In the genomic region with DNA sequence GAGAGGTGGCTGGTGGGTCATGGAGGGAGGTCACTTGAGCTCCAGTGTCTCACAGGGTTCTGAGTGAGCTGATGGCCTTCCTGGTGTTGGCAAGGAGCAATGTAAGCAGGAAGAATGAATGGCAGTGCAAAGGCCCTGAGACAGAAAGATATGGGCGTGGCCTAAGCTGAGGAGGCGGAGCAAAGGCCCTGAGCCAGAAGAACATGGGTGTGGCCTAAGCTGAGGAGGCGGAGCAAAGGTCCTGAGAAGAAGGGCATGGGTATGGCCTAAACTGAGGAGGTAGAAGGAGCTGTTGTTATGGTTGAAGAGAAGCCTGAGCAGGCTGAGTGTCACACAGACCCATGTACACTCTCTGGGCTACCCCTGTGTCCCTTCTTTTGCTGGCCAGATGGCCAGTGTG, we compare ENCODE assay signal across 9 mouse cellular contexts. TPM values are rescaled to one million over a fixed set of nuclear protein-coding genes. Genes with fewer than 3 reads are reported as not detected.
DNase-seq lines count a peak whose midpoint lies in the region; ATAC-seq and TF ChIP-seq lines count a peak whose summit lies in the region.
"Had no signal": no experiment of that assay in that cellular context is flagged by ENCODE, and none has a peak within 500 bp of the region (broad histone marks: within the 10 kb centered on the region; RNA-seq: fewer than 3 reads in every experiment).

No protein-coding gene starts in this region.

- no peak overlapping the region for H3K4me3 ChIP-seq in left cerebral cortex, adult 2 months
- no peak overlapping the region for H3K4me3 ChIP-seq in embryonic facial prominence, embryonic 13.5 days
- no peak overlapping the region for H3K4me3 ChIP-seq in intestine, embryonic 15.5 days (replicated peaks)
- no peak overlapping the region for H3K4me3 ChIP-seq in midbrain, embryonic 13.5 days (replicated peaks)

- WGBS in embryonic facial prominence, embryonic 13.5 days: 92% methylated on average over 3 of the region's 3 CpGs
- 92% methylated on average over 3 of the region's 3 CpGs for WGBS in intestine, embryonic 15.5 days
- 94% methylated on average over 3 of the region's 3 CpGs for WGBS in midbrain, embryonic 13.5 days

- H3K27me3 ChIP-seq in embryonic facial prominence, embryonic 13.5 days: 0 out of 2 replicates have a peak, but pooled peaks cover 2% of the 10 kb centered on the region
- no peaks in the 10 kb centered on the region for H3K27me3 ChIP-seq in intestine, embryonic 15.5 days (replicated peaks)
- no peaks in the 10 kb centered on the region for H3K27me3 ChIP-seq in midbrain, embryonic 13.5 days

- no peak for ATAC-seq in embryonic facial prominence, embryonic 13.5 days (ENCODE audit: insufficient number of reproducible peaks, insufficient read depth, low FRiP score, low TSS enrichment, low read depth)
- no peak for ATAC-seq in intestine, embryonic 15.5 days
- 0 out of 2 replicates have a peak, but pooled peaks have one; percentile 43 for ATAC-seq in midbrain, embryonic 13.5 days

- intact Hi-C loops in left cerebral cortex, adult 2 months (cut with DNase I): no loop called here

- no peak overlapping the region for H3K4me2 ChIP-seq in embryonic facial prominence, embryonic 13.5 days
- no peak overlapping the region for H3K4me2 ChIP-seq in intestine, embryonic 15.5 days (replicated peaks)
- no peak overlapping the region for H3K4me2 ChIP-seq in midbrain, embryonic 13.5 days (replicated peaks)

- H3K4me1 ChIP-seq in embryonic facial prominence, embryonic 13.5 days: peaks cover 52% of the 10 kb centered on the region
- H3K4me1 ChIP-seq in intestine, embryonic 15.5 days (replicated peaks): peaks cover 60% of the 10 kb centered on the region
- peaks cover 35% of the 10 kb centered on the region for H3K4me1 ChIP-seq in midbrain, embryonic 13.5 days (replicated peaks)

- no peak for TF ChIP-seq CTCF in left cerebral cortex, adult 2 months (IDR thresholded peaks at IDR 0.05)

- no peak overlapping the region for H3K9ac ChIP-seq in embryonic facial prominence, embryonic 13.5 days
- no peak overlapping the region for H3K9ac ChIP-seq in intestine, embryonic 15.5 days
- no peak overlapping the region for H3K9ac ChIP-seq in midbrain, embryonic 13.5 days (replicated peaks)

- DNase-seq in left cerebral cortex, adult 2 months (ENCODE audit: extremely low spot score in 1 of 2, low spot score in 2 of 2): no peak
- no peak for DNase-seq in left cerebral cortex, adult 9 months (ENCODE audit: low spot score in 2 of 2)
- no peak for DNase-seq in left cerebral cortex, adult 11 months (ENCODE audit: low spot score)
- no peak for DNase-seq in spleen, postnatal 36 days (ENCODE audit: low spot score in 2 of 2)
- DNase-seq in adrenal gland, postnatal 4 days (ENCODE audit: low spot score in 2 of 2): no peak

- H3K36me3 ChIP-seq in embryonic facial prominence, embryonic 13.5 days: no peaks in the 10 kb centered on the region
- no peaks in the 10 kb centered on the region for H3K36me3 ChIP-seq in intestine, embryonic 15.5 days
- no peaks in the 10 kb centered on the region for H3K36me3 ChIP-seq in midbrain, embryonic 13.5 days

- H3K9me3 ChIP-seq in embryonic facial prominence, embryonic 13.5 days: no peaks in the 10 kb centered on the region
- no peaks in the 10 kb centered on the region for H3K9me3 ChIP-seq in intestine, embryonic 15.5 days
- no peaks in the 10 kb centered on the region for H3K9me3 ChIP-seq in midbrain, embryonic 13.5 days

- H3K27ac ChIP-seq in left cerebral cortex, adult 2 months: peak overlapping the region; percentile 63; the same call in 1 of the 2 replicates
- peak overlapping the region; percentile 80; the same call in 1 of the 2 replicates for H3K27ac ChIP-seq in embryonic facial prominence, embryonic 13.5 days
- peak overlapping the region; percentile 93 for H3K27ac ChIP-seq in intestine, embryonic 15.5 days
- H3K27ac ChIP-seq in midbrain, embryonic 13.5 days: no peak overlapping the region; the same call in 1 of the 2 replicates

RNA-seq across cellular contexts. Expression of gene Cdc42ep1, which starts 8.8 kb away (rescaled TPM):
- total RNA-seq in left cerebral cortex, adult 2 months (2021): 10 to 100 TPM; 10.6 to 13.1 TPM
- polyA plus RNA-seq in embryonic facial prominence, embryonic 13.5 days (2015; fragmentation: Nextera tagmentation; extraction: Ambion mirVana): 25.2 and 28.6 TPM in 2 replicates
- 44.0 and 47.5 TPM in 2 replicates for polyA plus RNA-seq in intestine, embryonic 15.5 days (2015; fragmentation: Nextera tagmentation; extraction: Ambion mirVana)
- polyA plus RNA-seq in midbrain, embryonic 13.5 days (2015; fragmentation: Nextera tagmentation; extraction: Ambion mirVana): 7.0 and 8.5 TPM in 2 replicates
- 10 to 100 TPM; 56.7 to 59.1 TPM for total RNA-seq in adrenal gland, postnatal 4 days (2021)

RNA-seq across cellular contexts. Expression of gene Lgals2, which starts 21.7 kb away (rescaled TPM):
- total RNA-seq in left cerebral cortex, adult 2 months (2021): not detected
- 1.3 TPM in 1 of 2 replicates, not detected in the other for polyA plus RNA-seq in embryonic facial prominence, embryonic 13.5 days (2015; fragmentation: Nextera tagmentation; extraction: Ambion mirVana)
- 1,110 and 1,149 TPM in 2 replicates for polyA plus RNA-seq in intestine, embryonic 15.5 days (2015; fragmentation: Nextera tagmentation; extraction: Ambion mirVana)
- polyA plus RNA-seq in midbrain, embryonic 13.5 days (2015; fragmentation: Nextera tagmentation; extraction: Ambion mirVana): 1.1 TPM in 1 of 2 replicates, not detected in the other
- total RNA-seq in adrenal gland, postnatal 4 days (2021): 1 to 10 TPM; 2.6 to 2.9 TPM
- total RNA-seq: left cerebral cortex, postnatal 10 days had no signal

RNA-seq across cellular contexts. Expression of gene Card10, which starts 30.7 kb away (rescaled TPM):
- total RNA-seq in left cerebral cortex, adult 2 months (2021): 1 to 10 TPM; 4.8 TPM
- polyA plus RNA-seq in embryonic facial prominence, embryonic 13.5 days (2015; fragmentation: Nextera tagmentation; extraction: Ambion mirVana): 3.0 and 3.2 TPM in 2 replicates
- 6.9 and 7.3 TPM in 2 replicates for polyA plus RNA-seq in intestine, embryonic 15.5 days (2015; fragmentation: Nextera tagmentation; extraction: Ambion mirVana)
- 1.0 and 1.2 TPM in 2 replicates for polyA plus RNA-seq in midbrain, embryonic 13.5 days (2015; fragmentation: Nextera tagmentation; extraction: Ambion mirVana)
- 10 to 100 TPM; 11.8 to 14.5 TPM for total RNA-seq in adrenal gland, postnatal 4 days (2021)

RNA-seq across cellular contexts. Expression of gene Gga1, which starts 43.4 kb away (rescaled TPM):
- total RNA-seq in left cerebral cortex, adult 2 months (2021): 10 to 100 TPM; 64.8 to 68.2 TPM
- polyA plus RNA-seq in embryonic facial prominence, embryonic 13.5 days (2015; fragmentation: Nextera tagmentation; extraction: Ambion mirVana): 42.5 and 51.8 TPM in 2 replicates
- polyA plus RNA-seq in intestine, embryonic 15.5 days (2015; fragmentation: Nextera tagmentation; extraction: Ambion mirVana): 47.6 and 51.7 TPM in 2 replicates
- 47.8 and 49.2 TPM in 2 replicates for polyA plus RNA-seq in midbrain, embryonic 13.5 days (2015; fragmentation: Nextera tagmentation; extraction: Ambion mirVana)
- total RNA-seq in adrenal gland, postnatal 4 days (2021): 10 to 100 TPM; 58.8 to 65.5 TPM

Comparison
In these comparisons a context has a peak if more than half of its experiments do, and no peak if none do; other contexts are left out.
1. RNA of gene Lgals2, which starts 21.7 kb away (polyA plus RNA-seq): 1,110 to 1,149 TPM in intestine, embryonic 15.5 days; 1.3 TPM in embryonic facial prominence, embryonic 13.5 days and 1.1 TPM in midbrain, embryonic 13.5 days; every median in the first group is over 100 times any median in the second.